Mouse (Mus musculus) spleen, adult 2 months (tissue): ENCODE measurements around the gene Hist1h2bh.

Source experiments
- CTCF ChIP-seq: fragments of 200-500 bp; IDR thresholded peaks from 2 replicates; pipeline ENCODE4 v1.5.1; 2011; ENCODE audit warnings: mild to moderate bottlenecking, inconsistent platforms; ENCODE audit not compliant: insufficient read depth, insufficient read length, insufficient replicate concordance; ENCODE audit errors: extremely low read depth
- POLR2A ChIP-seq: fragments of 200-500 bp; IDR thresholded peaks from 2 replicates; pipeline ENCODE4 v1.6.1; 2011; ENCODE audit warnings: low read depth, low read length, inconsistent platforms

GRCm38 (mm10) chr13:23516822-23517602, 26.2 kb downstream of the Hist1h2bh start:
- no peak for TF ChIP-seq CTCF
- TF ChIP-seq POLR2A = no peak
